Mouse (Mus musculus): ENCODE results near the gene Olfr1123. TPM values are rescaled to one million over a fixed set of nuclear protein-coding genes. Genes with fewer than 3 reads are reported as not detected.

The Olfr1123 gene
- polyA plus RNA-seq, 1 experiment from 2014 or later = not detected

Other genes with a start within 250 kb of the Olfr1123 start
- not detected in 2 replicates for gene Olfr1112, start 228.8 kb upstream of the Olfr1123 start, polyA plus RNA-seq (2016; fragmentation: Nextera tagmentation; extraction: Ambion mirVana)
- gene Olfr1113, start 207.7 kb upstream of the Olfr1123 start, polyA plus RNA-seq (2016; fragmentation: Nextera tagmentation; extraction: Ambion mirVana) = not detected in 2 replicates
- not detected in 2 replicates for gene Olfr1115, start 168.6 kb upstream of the Olfr1123 start, polyA plus RNA-seq (2016; fragmentation: Nextera tagmentation; extraction: Ambion mirVana)
- not detected in 2 replicates for gene Olfr1116, start 149.1 kb upstream of the Olfr1123 start, polyA plus RNA-seq (2016; fragmentation: Nextera tagmentation; extraction: Ambion mirVana)
- not detected in 2 replicates for gene Olfr1118, start 109.1 kb upstream of the Olfr1123 start, polyA plus RNA-seq (2016; fragmentation: Nextera tagmentation; extraction: Ambion mirVana)
- not detected in 2 replicates for gene Olfr1120, start 61.8 kb upstream of the Olfr1123 start, polyA plus RNA-seq (2016; fragmentation: Nextera tagmentation; extraction: Ambion mirVana)
- not detected in 2 replicates for gene Olfr1121, start 46.7 kb upstream of the Olfr1123 start, polyA plus RNA-seq (2016; fragmentation: Nextera tagmentation; extraction: Ambion mirVana)
- not detected in 2 replicates for gene Olfr1122, start 30.8 kb upstream of the Olfr1123 start, polyA plus RNA-seq (2016; fragmentation: Nextera tagmentation; extraction: Ambion mirVana)
- 0.09 and 0.11 TPM in 2 replicates for gene Olfr1124, start 13.6 kb downstream of the Olfr1123 start, polyA plus RNA-seq (2016; fragmentation: Nextera tagmentation; extraction: Ambion mirVana)
- gene Olfr1126, start 37.3 kb downstream of the Olfr1123 start, polyA plus RNA-seq (2016; fragmentation: Nextera tagmentation; extraction: Ambion mirVana) = not detected in 2 replicates
- gene Pramel7, start 80.5 kb downstream of the Olfr1123 start, polyA plus RNA-seq (2016; fragmentation: Nextera tagmentation; extraction: Ambion mirVana) = not detected in 2 replicates
- gene Pramel6, start 89.9 kb downstream of the Olfr1123 start, polyA plus RNA-seq (2016; fragmentation: Nextera tagmentation; extraction: Ambion mirVana) = not detected in 2 replicates
- gene Olfr153, start 115.2 kb downstream of the Olfr1123 start, polyA plus RNA-seq (2016; fragmentation: Nextera tagmentation; extraction: Ambion mirVana) = not detected in 2 replicates
- not detected in 2 replicates for gene Olfr1128, start 128.9 kb downstream of the Olfr1123 start, polyA plus RNA-seq (2016; fragmentation: Nextera tagmentation; extraction: Ambion mirVana)
- not detected in 2 replicates for gene Olfr1129, start 157.3 kb downstream of the Olfr1123 start, polyA plus RNA-seq (2016; fragmentation: Nextera tagmentation; extraction: Ambion mirVana)
- gene Olfr1130, start 189.6 kb downstream of the Olfr1123 start, polyA plus RNA-seq (2016; fragmentation: Nextera tagmentation; extraction: Ambion mirVana) = not detected in 2 replicates
- gene Olfr1131, start 210.5 kb downstream of the Olfr1123 start, polyA plus RNA-seq (2016; fragmentation: Nextera tagmentation; extraction: Ambion mirVana) = not detected in 2 replicates
- gene Olfr1132, start 220.9 kb downstream of the Olfr1123 start, polyA plus RNA-seq (2016; fragmentation: Nextera tagmentation; extraction: Ambion mirVana) = not detected in 2 replicates
- gene Olfr1133, start 230.7 kb downstream of the Olfr1123 start, polyA plus RNA-seq (2016; fragmentation: Nextera tagmentation; extraction: Ambion mirVana) = not detected in 2 replicates
- not detected in 2 replicates for gene Olfr1134, start 241.8 kb downstream of the Olfr1123 start, polyA plus RNA-seq (2016; fragmentation: Nextera tagmentation; extraction: Ambion mirVana)